Mouse (Mus musculus): ENCODE measurements around the gene Stxbp6. TPM values are rescaled to one million over a fixed set of nuclear protein-coding genes. Genes with fewer than 3 reads are reported as not detected.

Stxbp6 gene
- polyA plus RNA-seq, 1 experiment from 2014 or later, result 15.5 TPM

- Histone ChIP-seq H3K4me1 (replicated peaks; ENCODE audit: control insufficient read depth, insufficient read depth, low read length) (no peaks in the 10 kb centered on the region), H3K27me3 (ENCODE audit: control insufficient read depth, insufficient read depth, low read length) (no peaks in the 10 kb centered on the region), H3K4me3 (ENCODE audit: low read depth, low read length) (no peak overlapping the region), H3K9ac (ENCODE audit: low read depth, low read length) (no peak overlapping the region), H3K27ac (ENCODE audit: low read depth, low read length) (no peak overlapping the region), H3K9me3 (ENCODE audit: control insufficient read depth, low read length) (no peaks in the 10 kb centered on the region), H3K4me2 (replicated peaks; ENCODE audit: low read depth, low read length) (no peak overlapping the region), H3K36me3 (ENCODE audit: control insufficient read depth, insufficient read depth, low read length) (no peaks in the 10 kb centered on the region)
- 90% methylated on average over 3 of the region's 3 CpGs for WGBS
- DNase-seq (ENCODE audit: low spot score) (no peak), ATAC-seq (ENCODE audit: low FRiP score) (no peak)
Measured at GRCm38 (mm10) chr12:44975266-44975665, 99.2 kb downstream of the Stxbp6 start.

GRCm38 (mm10) chr12:44971477-44971876, 103.0 kb downstream of the Stxbp6 start:
- Histone ChIP-seq H3K9ac (ENCODE audit: low read depth, low read length) (no peak overlapping the region), H3K36me3 (ENCODE audit: control insufficient read depth, insufficient read depth, low read length) (no peaks in the 10 kb centered on the region), H3K9me3 (ENCODE audit: control insufficient read depth, low read length) (no peaks in the 10 kb centered on the region), H3K4me1 (replicated peaks; ENCODE audit: control insufficient read depth, insufficient read depth, low read length) (no peaks in the 10 kb centered on the region), H3K27me3 (ENCODE audit: control insufficient read depth, insufficient read depth, low read length) (no peaks in the 10 kb centered on the region), H3K4me3 (ENCODE audit: low read depth, low read length) (no peak overlapping the region), H3K27ac (ENCODE audit: low read depth, low read length) (no peak overlapping the region), H3K4me2 (replicated peaks; ENCODE audit: low read depth, low read length) (no peak overlapping the region)
- WGBS, result 92% methylated on average over 2 of the region's 2 CpGs
- DNase-seq (ENCODE audit: low spot score) (no peak), ATAC-seq (ENCODE audit: low FRiP score) (no peak)

- Histone ChIP-seq H3K9ac (ENCODE audit: low read depth, low read length) (no peak overlapping the region), H3K4me3 (ENCODE audit: low read depth, low read length) (no peak overlapping the region), H3K4me2 (replicated peaks; ENCODE audit: low read depth, low read length) (no peak overlapping the region), H3K27ac (ENCODE audit: low read depth, low read length) (no peak overlapping the region), H3K36me3 (ENCODE audit: control insufficient read depth, insufficient read depth, low read length) (no peaks in the 10 kb centered on the region), H3K4me1 (replicated peaks; ENCODE audit: control insufficient read depth, insufficient read depth, low read length) (no peaks in the 10 kb centered on the region), H3K9me3 (ENCODE audit: control insufficient read depth, low read length) (no peaks in the 10 kb centered on the region), H3K27me3 (ENCODE audit: control insufficient read depth, insufficient read depth, low read length) (no peaks in the 10 kb centered on the region)
- ATAC-seq (ENCODE audit: low FRiP score) (no peak), DNase-seq (ENCODE audit: low spot score) (no peak)
- WGBS, result 89% methylated on average over 1 of the region's 1 CpGs
Measured at GRCm38 (mm10) chr12:44967448-44967847, 107.1 kb downstream of the Stxbp6 start.

GRCm38 (mm10) chr12:44957474-44957873, 117.0 kb downstream of the Stxbp6 start:
- H3K9ac ChIP-seq (ENCODE audit: low read depth, low read length), result no peak overlapping the region
- H3K27ac ChIP-seq (ENCODE audit: low read depth, low read length), result no peak overlapping the region
- 95% methylated on average over 3 of the region's 3 CpGs for WGBS
- H3K36me3 ChIP-seq (ENCODE audit: control insufficient read depth, insufficient read depth, low read length), result no peaks in the 10 kb centered on the region
- H3K4me2 ChIP-seq (replicated peaks; ENCODE audit: low read depth, low read length), result no peak overlapping the region
- no peak for ATAC-seq (ENCODE audit: low FRiP score)
- no peak overlapping the region for H3K4me3 ChIP-seq (ENCODE audit: low read depth, low read length)
- H3K4me1 ChIP-seq (replicated peaks; ENCODE audit: control insufficient read depth, insufficient read depth, low read length), result no peaks in the 10 kb centered on the region
- no peak for DNase-seq (ENCODE audit: low spot score)
- no peaks in the 10 kb centered on the region for H3K9me3 ChIP-seq (ENCODE audit: control insufficient read depth, low read length)
- H3K27me3 ChIP-seq (ENCODE audit: control insufficient read depth, insufficient read depth, low read length), result no peaks in the 10 kb centered on the region

- ATAC-seq (ENCODE audit: low FRiP score) (no peak), DNase-seq (ENCODE audit: low spot score) (no peak)
- H3K36me3 ChIP-seq (ENCODE audit: control insufficient read depth, insufficient read depth, low read length), result no peaks in the 10 kb centered on the region
- H3K4me3 ChIP-seq (ENCODE audit: low read depth, low read length), result no peak overlapping the region
- no peak overlapping the region for H3K4me2 ChIP-seq (replicated peaks; ENCODE audit: low read depth, low read length)
- H3K27me3 ChIP-seq (ENCODE audit: control insufficient read depth, insufficient read depth, low read length), result no peaks in the 10 kb centered on the region
- H3K4me1 ChIP-seq (replicated peaks; ENCODE audit: control insufficient read depth, insufficient read depth, low read length), result no peaks in the 10 kb centered on the region
- WGBS, result 79% methylated on average over 2 of the region's 2 CpGs
- H3K9ac ChIP-seq (ENCODE audit: low read depth, low read length), result no peak overlapping the region
- H3K27ac ChIP-seq (ENCODE audit: low read depth, low read length), result no peak overlapping the region
- no peaks in the 10 kb centered on the region for H3K9me3 ChIP-seq (ENCODE audit: control insufficient read depth, low read length)
Measured at GRCm38 (mm10) chr12:44953121-44953520, 121.4 kb downstream of the Stxbp6 start.

GRCm38 (mm10) chr12:44952072-44952471, 122.4 kb downstream of the Stxbp6 start:
- no peak overlapping the region for H3K9ac ChIP-seq (ENCODE audit: low read depth, low read length)
- H3K4me1 ChIP-seq (replicated peaks; ENCODE audit: control insufficient read depth, insufficient read depth, low read length), result no peaks in the 10 kb centered on the region
- no peaks in the 10 kb centered on the region for H3K27me3 ChIP-seq (ENCODE audit: control insufficient read depth, insufficient read depth, low read length)
- H3K4me2 ChIP-seq (replicated peaks; ENCODE audit: low read depth, low read length), result no peak overlapping the region
- ATAC-seq (ENCODE audit: low FRiP score), result no peak
- WGBS, result 98% methylated on average over 3 of the region's 3 CpGs
- no peak overlapping the region for H3K4me3 ChIP-seq (ENCODE audit: low read depth, low read length)
- no peaks in the 10 kb centered on the region for H3K36me3 ChIP-seq (ENCODE audit: control insufficient read depth, insufficient read depth, low read length)
- H3K27ac ChIP-seq (ENCODE audit: low read depth, low read length), result no peak overlapping the region
- DNase-seq (ENCODE audit: low spot score), result no peak
- no peaks in the 10 kb centered on the region for H3K9me3 ChIP-seq (ENCODE audit: control insufficient read depth, low read length)

- 93% methylated on average over 2 of the region's 2 CpGs for WGBS
- Histone ChIP-seq H3K9me3 (ENCODE audit: control insufficient read depth, low read length) (no peaks in the 10 kb centered on the region), H3K4me3 (ENCODE audit: low read depth, low read length) (no peak overlapping the region), H3K4me1 (replicated peaks; ENCODE audit: control insufficient read depth, insufficient read depth, low read length) (no peaks in the 10 kb centered on the region), H3K27me3 (ENCODE audit: control insufficient read depth, insufficient read depth, low read length) (no peaks in the 10 kb centered on the region), H3K4me2 (replicated peaks; ENCODE audit: low read depth, low read length) (no peak overlapping the region), H3K9ac (ENCODE audit: low read depth, low read length) (no peak overlapping the region), H3K36me3 (ENCODE audit: control insufficient read depth, insufficient read depth, low read length) (no peaks in the 10 kb centered on the region), H3K27ac (ENCODE audit: low read depth, low read length) (no peak overlapping the region)
- ATAC-seq (ENCODE audit: low FRiP score) (no peak), DNase-seq (ENCODE audit: low spot score) (no peak)
Measured at GRCm38 (mm10) chr12:44950559-44950958, 124.0 kb downstream of the Stxbp6 start.

GRCm38 (mm10) chr12:44947823-44948222, 126.7 kb downstream of the Stxbp6 start:
- Histone ChIP-seq H3K27me3 (ENCODE audit: control insufficient read depth, insufficient read depth, low read length) (no peaks in the 10 kb centered on the region), H3K27ac (ENCODE audit: low read depth, low read length) (no peak overlapping the region), H3K4me1 (replicated peaks; ENCODE audit: control insufficient read depth, insufficient read depth, low read length) (no peaks in the 10 kb centered on the region), H3K36me3 (ENCODE audit: control insufficient read depth, insufficient read depth, low read length) (no peaks in the 10 kb centered on the region), H3K9ac (ENCODE audit: low read depth, low read length) (no peak overlapping the region), H3K4me2 (replicated peaks; ENCODE audit: low read depth, low read length) (no peak overlapping the region), H3K9me3 (ENCODE audit: control insufficient read depth, low read length) (no peaks in the 10 kb centered on the region), H3K4me3 (ENCODE audit: low read depth, low read length) (no peak overlapping the region)
- ATAC-seq (ENCODE audit: low FRiP score) (no peak), DNase-seq (ENCODE audit: low spot score) (no peak)
- 84% methylated on average over 5 of the region's 5 CpGs for WGBS

- Histone ChIP-seq H3K4me2 (replicated peaks; ENCODE audit: low read depth, low read length) (no peak overlapping the region), H3K4me3 (ENCODE audit: low read depth, low read length) (no peak overlapping the region), H3K4me1 (replicated peaks; ENCODE audit: control insufficient read depth, insufficient read depth, low read length) (no peaks in the 10 kb centered on the region), H3K27me3 (ENCODE audit: control insufficient read depth, insufficient read depth, low read length) (no peaks in the 10 kb centered on the region), H3K9ac (ENCODE audit: low read depth, low read length) (no peak overlapping the region), H3K9me3 (ENCODE audit: control insufficient read depth, low read length) (no peaks in the 10 kb centered on the region), H3K36me3 (ENCODE audit: control insufficient read depth, insufficient read depth, low read length) (no peaks in the 10 kb centered on the region), H3K27ac (ENCODE audit: low read depth, low read length) (no peak overlapping the region)
- 88% methylated on average over 4 of the region's 4 CpGs for WGBS
- ATAC-seq (ENCODE audit: low FRiP score) (no peak), DNase-seq (ENCODE audit: low spot score) (no peak)
Measured at GRCm38 (mm10) chr12:44940325-44940724, 134.2 kb downstream of the Stxbp6 start.
